Comparison of ENCODE assay signal across 8 mouse cellular contexts in genomic region chr19:37886355-37887120, GRCm38 (mm10).
DNase-seq lines count a peak whose midpoint lies in the region; ATAC-seq lines count a peak whose summit lies in the region.

No protein-coding gene starts in this region.

- H3K4me3 ChIP-seq in limb, embryonic 15.5 days: peak overlapping the region; percentile 29

- H3K9ac ChIP-seq in limb, embryonic 15.5 days: no peak overlapping the region

- no peaks in the 10 kb centered on the region for H3K36me3 ChIP-seq in limb, embryonic 15.5 days

- H3K27me3 ChIP-seq in limb, embryonic 15.5 days: 0 out of 2 replicates have a peak, but pooled peaks cover 3% of the 10 kb centered on the region

- no peaks in the 10 kb centered on the region for H3K9me3 ChIP-seq in limb, embryonic 15.5 days

- H3K27ac ChIP-seq in limb, embryonic 15.5 days: no peak overlapping the region

- H3K4me2 ChIP-seq in limb, embryonic 15.5 days: peak overlapping the region; percentile 45

- H3K4me1 ChIP-seq in limb, embryonic 15.5 days: peaks cover 11% of the 10 kb centered on the region; the same call in 1 of the 2 replicates

- DNase-seq in 416B (ENCODE audit: low read depth): peak; percentile 52
- DNase-seq in adipocyte (ENCODE audit: low spot score): peak; percentile 79
- DNase-seq in embryo, embryonic 10 days (ENCODE audit: low spot score): peak; percentile 91
- peak; percentile 58 for DNase-seq in heart, adult 8-10 months (ENCODE audit: low spot score)
- DNase-seq in kidney, adult 9 months: peak; percentile 74
- DNase-seq in naive thymus-derived CD4-positive, alpha-beta T cell, adult 2 months (ENCODE audit: low read depth): peak; percentile 29
- peak; percentile 9 for DNase-seq in thymus, postnatal 25 days

- 11% methylated on average over 15 of the region's 15 CpGs for WGBS in limb, embryonic 15.5 days

- no peak for ATAC-seq in limb, embryonic 15.5 days (ENCODE audit: insufficient number of reproducible peaks, low FRiP score, low TSS enrichment, low read depth)

Comparison
In these comparisons a context has a peak if more than half of its experiments do, and no peak if none do; other contexts are left out.
1. DNase-seq: peak in every context shown above with its lines; median percentile 91 in embryo, embryonic 10 days; 79 in adipocyte; 74 in kidney, adult 9 months; 58 in heart, adult 8-10 months; 52 in 416B; 29 in naive thymus-derived CD4-positive, alpha-beta T cell, adult 2 months; 9 in thymus, postnatal 25 days.